Mouse (Mus musculus) midbrain, embryonic 16.5 days (tissue): ENCODE data around the gene Pde4dip. TPM values are rescaled to one million over a fixed set of nuclear protein-coding genes. Genes with fewer than 3 reads are reported as not detected.
A peak's percentile ranks its signal among the peaks of the same experiment; 100 is the strongest.

Experiments used
- ATAC-seq: fragments of 200-750 bp; cut with Nextera tagmentation; 2 replicates; pipeline ENCODE4 v1.8.0; 2017; ENCODE audit warnings: moderate TSS enrichment
- H3K27ac ChIP-seq: fragments of 300-500 bp; sonication (generic); 2 replicates; pipeline ENCODE4 v1.5.1; 2014; ENCODE audit warnings: mild to moderate bottlenecking, low read length, mixed read lengths
- H3K27me3 ChIP-seq: fragments of 300-500 bp; sonication (generic); 2 replicates; pipeline ENCODE4 v1.6.1; 2014; ENCODE audit warnings: low read depth, low read length, mixed read lengths; ENCODE audit not compliant: control insufficient read depth, insufficient read depth
- H3K36me3 ChIP-seq: fragments of 300-500 bp; sonication (generic); 2 replicates; pipeline ENCODE4 v1.6.1; 2014; ENCODE audit warnings: mild to moderate bottlenecking, low read length, moderate library complexity, mixed read lengths; ENCODE audit not compliant: control insufficient read depth, insufficient read depth
- H3K4me1 ChIP-seq: fragments of 300-500 bp; sonication (generic); 2 replicates; pipeline ENCODE4 v1.6.1; 2014; ENCODE audit warnings: mild to moderate bottlenecking, low read length, mixed read lengths; ENCODE audit not compliant: control insufficient read depth, insufficient read depth
- H3K4me2 ChIP-seq: fragments of 300-500 bp; sonication (generic); 2 replicates; pipeline ENCODE4 v1.6.1; 2014; ENCODE audit warnings: mild to moderate bottlenecking, low read length, mixed read lengths
- H3K4me3 ChIP-seq: fragments of 300-500 bp; sonication (generic); 2 replicates; pipeline ENCODE4 v1.5.1; 2014; ENCODE audit warnings: low read depth, mild to moderate bottlenecking, low read length, moderate library complexity, mixed read lengths
- H3K9ac ChIP-seq: fragments of 300-500 bp; sonication (generic); 2 replicates; pipeline ENCODE4 v1.6.1; 2014; ENCODE audit warnings: low read depth, low read length, mixed read lengths
- H3K9me3 ChIP-seq: fragments of 300-500 bp; sonication (generic); replicated peaks from 2 replicates; pipeline ENCODE4 v1.6.1; 2014; ENCODE audit warnings: mild to moderate bottlenecking, low read length, mixed read lengths; ENCODE audit not compliant: control insufficient read depth, poor library complexity, severe bottlenecking
- WGBS: fragments of 180-500 bp; shearing (Covaris S2); extraction: QIAGEN DNeasy Blood & Tissue Kit; methylation state at CpG from one replicate; pipeline ENCODE4 v1.1.7; 2014; 5-methylcytosine and 5-hydroxymethylcytosine counted together
- polyA plus RNA-seq: library from polyadenylated mRNA; unstranded; fragments of >200 nt; fragmentation: Nextera tagmentation; extraction: Ambion mirVana; gene quantifications from 2 replicates; pipeline ENCODE4 v1.2.1, GENCODE M21; 2015

The Pde4dip gene
- 67.5 and 75.5 TPM in 2 replicates for polyA plus RNA-seq

DNA sequence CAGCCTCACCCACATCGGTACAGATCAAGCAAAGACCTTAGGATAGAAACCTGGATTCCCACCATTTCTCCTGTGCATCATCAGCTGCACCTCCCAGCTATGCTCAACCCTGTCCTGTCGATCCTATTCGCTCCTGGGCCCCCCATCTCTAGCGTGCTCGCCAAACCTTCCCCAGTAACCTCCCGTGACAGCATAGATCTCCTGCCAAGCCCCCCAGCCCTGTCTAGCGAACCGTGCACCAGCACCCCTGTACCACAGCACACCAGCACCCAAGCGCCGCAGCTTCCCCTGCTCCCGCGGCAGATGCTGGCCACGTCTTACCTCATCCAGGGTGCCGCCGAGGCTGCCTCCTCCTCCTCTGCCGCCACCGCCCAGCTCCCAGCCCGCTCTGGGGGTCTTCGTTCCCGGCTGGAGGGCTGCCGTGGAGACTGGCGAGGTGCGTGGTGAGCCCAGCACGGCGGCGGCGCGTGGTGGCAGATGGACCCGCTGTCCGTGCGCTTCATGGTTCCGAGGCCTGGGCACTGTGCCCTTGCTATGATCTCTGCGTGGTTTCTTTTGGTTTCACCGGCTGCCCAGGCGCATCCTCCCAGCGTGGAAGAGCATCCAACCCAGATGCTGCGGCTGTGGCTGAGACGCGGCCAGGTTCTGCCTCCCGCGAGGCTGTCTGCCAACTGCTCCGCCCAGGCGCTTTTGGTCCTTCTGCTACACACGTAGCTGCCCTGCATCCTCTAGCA lies at the start of gene Pde4dip:
TSS of gene Pde4dip (minus strand) at position 540 of the 734 bp plus-strand sequence.
- Histone ChIP-seq H3K36me3 (no peaks in the 10 kb centered on the region), H3K4me3 (peak within 1 kb of the TSS; percentile 71), H3K9ac (peak within 1 kb of the TSS; percentile 92), H3K9me3 (no peaks in the 10 kb centered on the region), H3K27me3 (no peaks in the 10 kb centered on the region), H3K4me1 (0 out of 2 replicates have a peak, but pooled peaks cover 3% of the 10 kb centered on the region), H3K4me2 (peak within 1 kb of the TSS; percentile 66), H3K27ac (peak within 1 kb of the TSS; percentile 92)
- 1% methylated on average over 44 of the region's 44 CpGs for WGBS
- ATAC-seq: peak; percentile 90

DNA sequence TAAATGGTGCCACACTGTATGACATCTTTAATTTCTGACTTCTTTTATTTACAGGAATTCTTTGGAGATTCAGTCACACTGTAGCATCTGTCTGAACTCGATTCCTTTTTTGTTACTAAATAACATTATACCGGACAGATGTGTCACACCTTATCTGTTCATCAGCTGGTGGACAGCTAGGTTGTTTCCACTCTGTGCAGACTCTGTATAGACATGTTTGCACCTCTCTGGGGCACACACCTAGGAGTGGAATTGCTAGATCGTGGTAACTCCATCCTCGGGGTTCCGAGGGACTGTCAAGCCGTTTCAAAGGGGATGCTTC lies 49.4 kb upstream of the Pde4dip start:
- ATAC-seq: no peak

DNA sequence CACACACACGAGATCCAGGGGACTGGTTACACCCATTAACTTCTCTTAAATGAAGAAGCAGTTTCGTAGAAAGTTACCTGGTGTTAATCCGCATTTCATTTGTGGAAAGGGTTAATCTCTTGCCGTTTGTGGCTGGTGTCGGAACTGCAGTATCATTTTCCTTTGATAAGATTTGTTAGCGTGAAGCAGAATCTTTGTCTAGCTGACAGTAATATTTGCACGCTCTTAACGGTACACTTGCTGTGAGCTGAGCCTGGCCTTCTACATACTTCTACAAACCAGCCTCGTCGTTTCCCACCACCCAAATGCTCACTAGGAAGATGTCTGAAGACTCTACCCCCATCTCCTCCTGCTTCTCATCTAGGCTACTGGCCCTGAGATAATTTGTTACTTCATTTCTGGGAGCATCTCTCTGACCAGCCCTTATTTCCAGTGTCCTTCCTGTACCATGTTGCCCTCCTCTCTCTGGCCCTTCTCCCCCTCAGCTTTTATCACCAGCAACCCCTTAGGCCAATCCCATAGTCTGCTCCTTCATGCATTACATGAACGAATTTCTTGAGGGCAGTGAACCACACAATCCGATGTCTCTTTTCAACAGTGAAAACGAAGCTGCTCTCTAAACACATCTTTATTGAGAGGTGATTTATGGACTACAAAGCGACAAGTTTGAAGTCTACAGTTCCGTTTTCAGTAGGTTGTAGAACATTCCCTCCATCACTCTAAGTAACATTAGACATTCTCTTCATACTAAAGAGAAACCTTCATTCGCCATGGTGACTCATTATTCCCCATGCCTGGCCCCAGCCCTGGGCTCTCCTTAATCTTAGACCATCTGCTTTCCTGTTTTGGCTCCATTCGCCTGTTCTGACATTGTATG lies 48.8 kb upstream of the Pde4dip start:
- Histone ChIP-seq H3K27ac (no peak overlapping the region), H3K4me3 (no peak overlapping the region), H3K27me3 (0 out of 2 replicates have a peak, but pooled peaks cover 5% of the 10 kb centered on the region), H3K9me3 (no peaks in the 10 kb centered on the region), H3K4me1 (peaks cover 29% of the 10 kb centered on the region), H3K9ac (no peak overlapping the region), H3K36me3 (no peaks in the 10 kb centered on the region), H3K4me2 (no peak overlapping the region)
- no peak for ATAC-seq
- 26% methylated on average over 17 of the region's 17 CpGs for WGBS

More for the DNA sequence above, 49.4 kb upstream of the Pde4dip start:
- H3K9ac ChIP-seq: no peak overlapping the region
- H3K4me3 ChIP-seq: no peak overlapping the region
- H3K9me3 ChIP-seq: no peaks in the 10 kb centered on the region
- H3K36me3 ChIP-seq: no peaks in the 10 kb centered on the region
- 34% methylated on average over 6 of the region's 6 CpGs for WGBS
- H3K4me2 ChIP-seq: no peak overlapping the region
- H3K4me1 ChIP-seq: peaks cover 32% of the 10 kb centered on the region
- no peak overlapping the region for H3K27ac ChIP-seq
- 0 out of 2 replicates have a peak, but pooled peaks cover 5% of the 10 kb centered on the region for H3K27me3 ChIP-seq

DNA sequence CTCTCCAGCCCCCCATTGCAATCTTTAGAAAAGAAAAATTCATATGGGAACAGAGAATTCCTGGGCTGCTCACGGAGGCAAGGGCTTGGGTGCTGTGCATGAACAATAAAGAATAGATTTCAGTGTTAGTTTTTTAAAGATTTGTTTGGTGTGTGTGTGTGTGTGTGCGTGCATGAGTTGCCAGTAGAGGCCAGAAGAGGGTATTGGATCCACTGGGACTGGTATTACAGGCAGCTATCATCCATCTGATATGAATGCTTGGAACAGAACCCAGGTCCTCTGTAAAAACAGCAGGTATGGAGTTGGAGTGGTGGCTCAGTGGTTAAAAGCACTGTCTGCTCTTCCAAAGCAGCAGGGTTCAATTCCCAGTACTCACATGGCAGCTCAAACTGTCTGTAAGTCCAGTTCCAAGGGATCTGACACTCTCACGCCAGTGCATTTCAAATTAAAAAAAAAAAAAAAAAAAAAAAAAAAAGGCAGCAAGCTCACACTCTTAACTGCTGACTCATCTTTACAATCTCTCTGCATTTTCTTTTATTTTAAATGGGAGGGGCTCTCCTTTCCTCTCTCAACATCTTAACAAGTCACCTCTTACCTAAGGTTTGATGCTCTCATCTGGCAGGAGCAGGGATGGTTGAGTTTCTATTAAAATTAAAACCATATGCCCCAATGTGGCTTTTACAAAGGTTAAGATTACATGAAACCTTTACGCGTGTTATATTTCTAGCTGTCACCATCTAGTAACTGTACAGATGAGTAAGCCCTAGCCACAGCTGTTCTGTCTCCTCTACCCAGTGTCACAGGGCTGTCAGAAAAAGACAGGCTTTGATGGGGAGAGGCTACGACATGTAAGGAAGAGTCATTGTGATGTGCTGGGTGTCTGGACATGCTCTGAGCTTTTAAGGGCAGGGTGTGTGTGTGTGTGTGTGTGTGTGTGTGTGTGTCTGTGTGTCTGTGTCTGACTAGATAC lies 46.1 kb upstream of the Pde4dip start:
- WGBS: 87% methylated on average over 6 of the region's 6 CpGs
- ATAC-seq: no peak
- no peak overlapping the region for H3K4me3 ChIP-seq
- no peak overlapping the region for H3K4me2 ChIP-seq
- H3K36me3 ChIP-seq: no peaks in the 10 kb centered on the region
- peaks cover 20% of the 10 kb centered on the region for H3K4me1 ChIP-seq
- H3K27ac ChIP-seq: no peak overlapping the region
- 0 out of 2 replicates have a peak, but pooled peaks cover 2% of the 10 kb centered on the region for H3K27me3 ChIP-seq
- H3K9ac ChIP-seq: no peak overlapping the region
- no peaks in the 10 kb centered on the region for H3K9me3 ChIP-seq

DNA sequence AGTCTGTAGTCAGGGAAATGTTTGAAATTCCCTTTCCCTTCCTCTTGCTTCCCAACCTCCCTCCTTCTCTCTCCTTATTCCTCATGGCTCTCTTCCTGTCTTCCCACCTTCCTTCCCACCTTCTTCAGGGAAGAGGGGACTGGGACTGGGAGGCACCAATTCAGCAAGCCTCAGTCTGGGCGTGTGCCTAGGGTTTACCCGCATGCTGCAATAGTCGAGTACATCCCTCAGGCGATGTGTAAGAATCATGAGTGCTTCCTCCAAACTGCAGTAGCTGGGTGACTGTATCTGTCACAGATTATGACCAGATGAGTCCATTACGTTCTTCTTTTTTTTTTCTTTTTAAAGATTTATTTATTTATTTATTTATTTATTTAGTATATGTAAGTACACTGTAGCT lies 45.3 kb upstream of the Pde4dip start:
- Histone ChIP-seq H3K4me3 (no peak overlapping the region), H3K4me1 (peaks cover 12% of the 10 kb centered on the region), H3K36me3 (no peaks in the 10 kb centered on the region), H3K9me3 (no peaks in the 10 kb centered on the region), H3K9ac (no peak overlapping the region), H3K27me3 (0 out of 2 replicates have a peak, but pooled peaks cover 2% of the 10 kb centered on the region), H3K27ac (no peak overlapping the region), H3K4me2 (no peak overlapping the region)
- WGBS: 89% methylated on average over 5 of the region's 5 CpGs
- ATAC-seq: no peak

DNA sequence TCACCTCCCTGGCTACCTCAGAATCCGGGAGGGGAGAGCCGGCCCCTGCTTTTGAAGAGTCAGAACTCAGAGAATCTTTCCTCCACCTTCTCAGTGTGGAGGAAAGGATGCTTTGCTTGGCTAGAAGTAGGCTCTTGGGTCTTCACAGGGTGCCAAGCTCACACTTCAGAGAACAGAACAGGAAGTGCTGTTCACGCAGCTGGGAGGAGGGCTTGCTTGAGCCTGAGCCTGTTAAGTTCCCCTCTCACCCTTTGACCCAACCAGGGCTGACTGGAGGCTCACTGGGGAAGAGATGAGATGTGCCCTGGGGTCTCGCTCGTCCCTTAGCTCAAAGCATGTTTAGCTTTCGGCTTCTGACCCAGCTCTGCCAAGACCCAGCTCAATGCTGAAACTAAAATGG lies 44.7 kb upstream of the Pde4dip start:
- no peaks in the 10 kb centered on the region for H3K36me3 ChIP-seq
- H3K27me3 ChIP-seq: 0 out of 2 replicates have a peak, but pooled peaks cover 2% of the 10 kb centered on the region
- H3K9ac ChIP-seq: no peak overlapping the region
- 31% methylated on average over 6 of the region's 6 CpGs for WGBS
- ATAC-seq: no peak
- H3K27ac ChIP-seq: no peak overlapping the region
- H3K4me2 ChIP-seq: no peak overlapping the region
- no peaks in the 10 kb centered on the region for H3K9me3 ChIP-seq
- no peak overlapping the region for H3K4me3 ChIP-seq
- H3K4me1 ChIP-seq: peaks cover 10% of the 10 kb centered on the region

DNA sequence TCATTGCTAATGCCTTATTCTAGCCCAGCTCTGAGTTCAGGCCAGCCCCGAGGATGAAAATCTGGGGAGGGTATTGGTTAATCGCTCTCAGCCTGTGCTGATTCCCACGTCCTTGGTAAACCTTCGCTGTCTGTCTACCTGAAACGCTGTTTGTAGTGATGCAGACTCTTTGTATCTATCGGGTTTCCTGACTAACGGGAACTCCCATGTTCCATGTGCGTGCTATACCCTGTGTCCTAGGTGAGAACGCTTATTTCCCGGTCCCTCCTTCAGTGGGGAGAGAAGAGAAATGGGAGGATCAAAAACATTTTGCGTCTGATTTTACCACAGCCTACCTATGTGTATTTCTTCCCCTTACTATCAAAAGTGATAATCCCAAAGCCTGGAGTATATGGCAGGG lies 44.3 kb upstream of the Pde4dip start:
- Histone ChIP-seq H3K4me3 (no peak overlapping the region), H3K4me1 (peaks cover 8% of the 10 kb centered on the region), H3K36me3 (no peaks in the 10 kb centered on the region), H3K27me3 (0 out of 2 replicates have a peak, but pooled peaks cover 2% of the 10 kb centered on the region), H3K9ac (no peak overlapping the region), H3K27ac (no peak overlapping the region), H3K4me2 (no peak overlapping the region; the same call in 1 of the 2 replicates), H3K9me3 (no peaks in the 10 kb centered on the region)
- ATAC-seq: no peak
- 41% methylated on average over 11 of the region's 11 CpGs for WGBS

DNA sequence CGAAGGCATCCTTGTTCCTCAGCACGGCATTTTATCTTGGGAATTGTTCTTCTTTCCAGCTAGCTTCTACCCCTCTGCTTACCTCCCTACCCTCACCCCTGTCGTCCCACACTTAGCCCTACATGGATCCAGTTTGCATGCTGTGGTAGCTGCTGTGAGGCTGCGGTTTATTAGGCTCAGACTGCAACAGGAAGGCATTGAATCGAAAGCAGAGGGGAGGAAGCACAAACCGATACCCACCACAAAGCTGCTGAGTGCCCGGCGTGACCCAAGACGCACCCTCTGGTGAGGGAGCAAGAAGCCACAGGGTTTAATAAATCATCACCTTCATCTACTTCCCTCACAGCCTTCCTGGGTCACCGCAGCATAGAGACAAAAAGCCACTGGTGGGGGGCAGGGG lies 43.6 kb upstream of the Pde4dip start:
- no peak for ATAC-seq
- Histone ChIP-seq H3K9me3 (no peaks in the 10 kb centered on the region), H3K4me3 (no peak overlapping the region), H3K36me3 (no peaks in the 10 kb centered on the region), H3K27me3 (0 out of 2 replicates have a peak, but pooled peaks cover 2% of the 10 kb centered on the region), H3K9ac (peak overlapping the region; percentile 45), H3K4me1 (peaks cover 8% of the 10 kb centered on the region), H3K4me2 (peak overlapping the region; percentile 25; the same call in 1 of the 2 replicates), H3K27ac (no peak overlapping the region)
- WGBS: 25% methylated on average over 10 of the region's 10 CpGs
